Mouse (Mus musculus): ENCODE measurements around the gene Cux1. TPM values are rescaled to one million over a fixed set of nuclear protein-coding genes. Genes with fewer than 3 reads are reported as not detected.

The Cux1 gene
- polyA plus RNA-seq, 1 experiment = 69.2 TPM

GRCm38 (mm10) chr5:136533371-136534276 is 33.7 kb downstream of the Cux1 start:
- Histone ChIP-seq H3K27me3 (ENCODE audit: control insufficient read depth, insufficient read depth, low read length) (no peaks in the 10 kb centered on the region), H3K4me1 (ENCODE audit: control insufficient read depth, insufficient read depth, low read length) (peaks cover 15% of the 10 kb centered on the region), H3K27ac (ENCODE audit: insufficient read depth, low read length) (no peak overlapping the region), H3K4me3 (replicated peaks; ENCODE audit: insufficient read depth, low read depth, low read length) (no peak overlapping the region)
- DNase-seq = no peak
- 58% methylated on average over 11 of the region's 11 CpGs for WGBS
- TF ChIP-seq POLR2A (IDR thresholded peaks at IDR 0.05; ENCODE audit: borderline replicate concordance, insufficient read depth, low read length) = no peak
- no peak for TF ChIP-seq CTCF (IDR thresholded peaks at IDR 0.05; ENCODE audit: borderline replicate concordance, insufficient read depth, low read depth, low read length)

- 58% methylated on average over 2 of the region's 2 CpGs for WGBS
- Histone ChIP-seq H3K4me1 (ENCODE audit: control insufficient read depth, insufficient read depth, low read length) (peaks cover 14% of the 10 kb centered on the region), H3K27ac (ENCODE audit: insufficient read depth, low read length) (no peak overlapping the region), H3K27me3 (ENCODE audit: control insufficient read depth, insufficient read depth, low read length) (no peaks in the 10 kb centered on the region), H3K4me3 (replicated peaks; ENCODE audit: insufficient read depth, low read depth, low read length) (no peak overlapping the region)
- no peak for DNase-seq
- TF ChIP-seq POLR2A (IDR thresholded peaks at IDR 0.05; ENCODE audit: borderline replicate concordance, insufficient read depth, low read length) (no peak), CTCF (IDR thresholded peaks at IDR 0.05; ENCODE audit: borderline replicate concordance, insufficient read depth, low read depth, low read length) (no peak)
Observed at GRCm38 (mm10) chr5:136531674-136532365, 35.5 kb downstream of the Cux1 start.

- WGBS = 33% methylated on average over 1 of the region's 1 CpGs
- peaks cover 15% of the 10 kb centered on the region for H3K4me1 ChIP-seq (ENCODE audit: control insufficient read depth, insufficient read depth, low read length)
- H3K4me3 ChIP-seq (replicated peaks; ENCODE audit: insufficient read depth, low read depth, low read length) = no peak overlapping the region
- no peak overlapping the region for H3K27ac ChIP-seq (ENCODE audit: insufficient read depth, low read length)
- no peaks in the 10 kb centered on the region for H3K27me3 ChIP-seq (ENCODE audit: control insufficient read depth, insufficient read depth, low read length)
- TF ChIP-seq CTCF (IDR thresholded peaks at IDR 0.05; ENCODE audit: borderline replicate concordance, insufficient read depth, low read depth, low read length) = no peak
- TF ChIP-seq POLR2A (IDR thresholded peaks at IDR 0.05; ENCODE audit: borderline replicate concordance, insufficient read depth, low read length) = no peak
- no peak for DNase-seq
Observed at GRCm38 (mm10) chr5:136530931-136531330, 36.4 kb downstream of the Cux1 start.

- no peak for DNase-seq
- H3K27ac ChIP-seq (ENCODE audit: insufficient read depth, low read length) = no peak overlapping the region
- peaks cover 14% of the 10 kb centered on the region for H3K4me1 ChIP-seq (ENCODE audit: control insufficient read depth, insufficient read depth, low read length)
- H3K4me3 ChIP-seq (replicated peaks; ENCODE audit: insufficient read depth, low read depth, low read length) = no peak overlapping the region
- TF ChIP-seq POLR2A (IDR thresholded peaks at IDR 0.05; ENCODE audit: borderline replicate concordance, insufficient read depth, low read length) (no peak), CTCF (IDR thresholded peaks at IDR 0.05; ENCODE audit: borderline replicate concordance, insufficient read depth, low read depth, low read length) (no peak)
- H3K27me3 ChIP-seq (ENCODE audit: control insufficient read depth, insufficient read depth, low read length) = no peaks in the 10 kb centered on the region
Observed at GRCm38 (mm10) chr5:136529165-136529564, 38.1 kb downstream of the Cux1 start.

GRCm38 (mm10) chr5:136527871-136528270 is 39.4 kb downstream of the Cux1 start:
- H3K27ac ChIP-seq (ENCODE audit: insufficient read depth, low read length) = no peak overlapping the region
- 62% methylated on average over 1 of the region's 1 CpGs for WGBS
- H3K4me1 ChIP-seq (ENCODE audit: control insufficient read depth, insufficient read depth, low read length) = peaks cover 15% of the 10 kb centered on the region
- TF ChIP-seq CTCF (IDR thresholded peaks at IDR 0.05; ENCODE audit: borderline replicate concordance, insufficient read depth, low read depth, low read length) = no peak
- no peak for TF ChIP-seq POLR2A (IDR thresholded peaks at IDR 0.05; ENCODE audit: borderline replicate concordance, insufficient read depth, low read length)
- no peaks in the 10 kb centered on the region for H3K27me3 ChIP-seq (ENCODE audit: control insufficient read depth, insufficient read depth, low read length)
- H3K4me3 ChIP-seq (replicated peaks; ENCODE audit: insufficient read depth, low read depth, low read length) = no peak overlapping the region
- no peak for DNase-seq

GRCm38 (mm10) chr5:136526545-136526909 is 40.8 kb downstream of the Cux1 start:
- no peak for DNase-seq
- 93% methylated on average over 5 of the region's 5 CpGs for WGBS
- Histone ChIP-seq H3K4me3 (replicated peaks; ENCODE audit: insufficient read depth, low read depth, low read length) (no peak overlapping the region), H3K27me3 (ENCODE audit: control insufficient read depth, insufficient read depth, low read length) (no peaks in the 10 kb centered on the region), H3K27ac (ENCODE audit: insufficient read depth, low read length) (no peak overlapping the region), H3K4me1 (ENCODE audit: control insufficient read depth, insufficient read depth, low read length) (peaks cover 18% of the 10 kb centered on the region)
- no peak for TF ChIP-seq CTCF (IDR thresholded peaks at IDR 0.05; ENCODE audit: borderline replicate concordance, insufficient read depth, low read depth, low read length)
- TF ChIP-seq POLR2A (IDR thresholded peaks at IDR 0.05; ENCODE audit: borderline replicate concordance, insufficient read depth, low read length) = no peak

- TF ChIP-seq POLR2A (IDR thresholded peaks at IDR 0.05; ENCODE audit: borderline replicate concordance, insufficient read depth, low read length) (no peak), CTCF (IDR thresholded peaks at IDR 0.05; ENCODE audit: borderline replicate concordance, insufficient read depth, low read depth, low read length) (no peak)
- no peak overlapping the region for H3K27ac ChIP-seq (ENCODE audit: insufficient read depth, low read length)
- DNase-seq = no peak
- 57% methylated on average over 9 of the region's 9 CpGs for WGBS
- H3K4me1 ChIP-seq (ENCODE audit: control insufficient read depth, insufficient read depth, low read length) = peaks cover 17% of the 10 kb centered on the region
- no peak overlapping the region for H3K4me3 ChIP-seq (replicated peaks; ENCODE audit: insufficient read depth, low read depth, low read length)
- no peaks in the 10 kb centered on the region for H3K27me3 ChIP-seq (ENCODE audit: control insufficient read depth, insufficient read depth, low read length)
Observed at GRCm38 (mm10) chr5:136525896-136526544, 41.3 kb downstream of the Cux1 start.

All from cerebellum, adult 2 months (tissue).